Mouse (Mus musculus): ENCODE data around the gene Srsf9. TPM values are rescaled to one million over a fixed set of nuclear protein-coding genes. Genes with fewer than 3 reads are reported as not detected.

Srsf9 gene
- total and polyA plus RNA-seq, 3 experiments = 80.0 to 170 TPM; not detected in 1

GRCm38 (mm10) chr5:115326256-115326831, 633 bp upstream of the Srsf9 start (continued):
- TF ChIP-seq CTCF (IDR thresholded peaks at IDR 0.05 in 2 of 3, conservative IDR thresholded peaks at IDR 0.05 in 1 of 3; ENCODE audit: control insufficient read depth in 1 of 3, insufficient read depth in 1 of 3, low read depth in 2 of 3, low read length in 3 of 3, poor library complexity in 1 of 3, severe bottlenecking in 1 of 3) = no peak
- no peak for TF ChIP-seq CHD1 (IDR thresholded peaks at IDR 0.05; ENCODE audit: low read depth, low read length)
- no peak for TF ChIP-seq USF2 (IDR thresholded peaks at IDR 0.05; ENCODE audit: borderline replicate concordance in 1 of 2, insufficient read depth in 1 of 2, low read depth in 1 of 2, low read length in 2 of 2)
- TF ChIP-seq MEF2A (IDR thresholded peaks at IDR 0.05; ENCODE audit: extremely low read depth, insufficient replicate concordance, low read depth, low read length, poor library complexity, severe bottlenecking) = no peak
- TF ChIP-seq GATA1 (IDR thresholded peaks at IDR 0.05; ENCODE audit: low read depth, low read length) = peak; percentile 66
- TF ChIP-seq MAX (IDR thresholded peaks at IDR 0.05; ENCODE audit: low read length) = no peak
- TF ChIP-seq TAL1 (IDR thresholded peaks at IDR 0.05; ENCODE audit: low read length) = no peak
- TF ChIP-seq RAD21 (IDR thresholded peaks at IDR 0.05; ENCODE audit: low read depth, low read length) = no peak
- no peak for TF ChIP-seq MXI1 (IDR thresholded peaks at IDR 0.05; ENCODE audit: low read depth, low read length)
- no peak for TF ChIP-seq SIN3A (IDR thresholded peaks at IDR 0.05; ENCODE audit: low read length)
- TF ChIP-seq BHLHE40 (IDR thresholded peaks at IDR 0.05; ENCODE audit: borderline replicate concordance, low read depth, low read length) = no peak
- no peak for TF ChIP-seq ZC3H11A (IDR thresholded peaks at IDR 0.05; ENCODE audit: low read depth, low read length)
- TF ChIP-seq NRF1 (IDR thresholded peaks at IDR 0.05; ENCODE audit: insufficient read depth, low read depth, low read length, poor library complexity, severe bottlenecking) = no peak
- no peak for TF ChIP-seq ELF1 (IDR thresholded peaks at IDR 0.05; ENCODE audit: low read depth, low read length)
- no peak for TF ChIP-seq GABPA (IDR thresholded peaks at IDR 0.05; ENCODE audit: low read depth, low read length)
- no peak for TF ChIP-seq ZMIZ1 (IDR thresholded peaks at IDR 0.05; ENCODE audit: low read depth, low read length)
- TF ChIP-seq MYB (IDR thresholded peaks at IDR 0.05; ENCODE audit: low read depth, low read length) = no peak
- peak; percentile 29; the same call in 1 of the 2 replicates for TF ChIP-seq ETS1 (IDR thresholded peaks at IDR 0.05; ENCODE audit: low read depth, low read length)

- H3K79me2 ChIP-seq (ENCODE audit: control insufficient read depth, insufficient read depth, low read length, poor library complexity) = peaks cover 49% of the 10 kb centered on the region
- no peaks in the 10 kb centered on the region for H3K9me3 ChIP-seq (replicated peaks; ENCODE audit: insufficient read depth, low read length)
- TF ChIP-seq TBP (IDR thresholded peaks at IDR 0.05; ENCODE audit: low read depth, low read length) (no peak), SIN3A (IDR thresholded peaks at IDR 0.05; ENCODE audit: low read length) (peak; percentile 31; the same call in 1 of the 2 replicates), POLR2AphosphoS2 (IDR thresholded peaks at IDR 0.05; ENCODE audit: low read length) (no peak), KAT2A (conservative IDR thresholded peaks at IDR 0.05; ENCODE audit: low read depth, low read length) (no peak), EP300 (IDR thresholded peaks at IDR 0.05; ENCODE audit: low read depth in 1 of 2, low read length in 2 of 2) (no peak), MEF2A (IDR thresholded peaks at IDR 0.05; ENCODE audit: extremely low read depth, insufficient replicate concordance, low read depth, low read length, poor library complexity, severe bottlenecking) (no peak), MXI1 (IDR thresholded peaks at IDR 0.05; ENCODE audit: low read depth, low read length) (peak; percentile 32), POLR2A (IDR thresholded peaks at IDR 0.05; ENCODE audit: control insufficient read depth in 1 of 2, insufficient read depth in 1 of 2, low read depth in 1 of 2, low read length in 2 of 2, poor library complexity in 1 of 2) (no peak), ZNF384 (IDR thresholded peaks at IDR 0.05; ENCODE audit: low read depth, low read length) (peak; percentile 37; the same call in 1 of the 2 replicates)
- peak overlapping the region; percentile 59 for H3K27ac ChIP-seq (ENCODE audit: control insufficient read depth, low read depth, low read length)
- no peaks in the 10 kb centered on the region for H3K27me3 ChIP-seq (ENCODE audit: control insufficient read depth in 1 of 2, insufficient read depth in 2 of 2, low read length in 2 of 2)
- peaks cover 4 to 35% of the 10 kb centered on the region in 2 experiments for H3K36me3 ChIP-seq (ENCODE audit: control insufficient read depth in 1 of 2, insufficient read depth in 2 of 2, low read length in 2 of 2)
- peak; percentile 51 for DNase-seq (ENCODE audit: low read depth, low spot score)
- H3K4me1 ChIP-seq (ENCODE audit: control insufficient read depth in 1 of 2, insufficient read depth in 2 of 2, low read length in 2 of 2) = peaks cover 2 to 14% of the 10 kb centered on the region in 2 experiments; a peak in 2 of 4 replicates
- H3K9ac ChIP-seq (ENCODE audit: control insufficient read depth, low read depth, low read length, poor library complexity, severe bottlenecking) = peak overlapping the region; percentile 92
- H3K4me3 ChIP-seq (ENCODE audit: control insufficient read depth in 1 of 2, insufficient read depth in 1 of 2, low read depth in 2 of 2, low read length in 2 of 2) = peak overlapping the region; percentile 94 to 95
These were observed 902 bp downstream of the Srsf9 start for GRCm38 (mm10) chr5:115327610-115328548.
